Mouse (Mus musculus) erythroblast, embryonic 14.5 days (primary cell): ENCODE data around the gene Ache. TPM values are rescaled to one million over a fixed set of nuclear protein-coding genes. Genes with fewer than 3 reads are reported as not detected.

Experiments used
- H3K27me3 ChIP-seq: 2 replicates; pipeline ENCODE4 v1.6.1; 2012; ENCODE audit warnings: inconsistent platforms; ENCODE audit not compliant: control insufficient read depth
- H3K36me3 ChIP-seq: 2 replicates; pipeline ENCODE4 v1.6.1; 2012; ENCODE audit warnings: mild to moderate bottlenecking, inconsistent platforms; ENCODE audit not compliant: control insufficient read depth
- H3K4me1 ChIP-seq: 2 replicates; pipeline ENCODE4 v1.6.1; 2012; ENCODE audit warnings: inconsistent platforms; ENCODE audit not compliant: control insufficient read depth
- H3K4me3 ChIP-seq: replicated peaks from 2 replicates; pipeline ENCODE3; 2012; ENCODE audit warnings: moderate library complexity, mild to moderate bottlenecking, inconsistent platforms
- H3K9me3 ChIP-seq: 2 replicates; pipeline ENCODE4 v1.6.1; 2012; ENCODE audit warnings: low read length, inconsistent platforms, mixed read lengths; ENCODE audit not compliant: control insufficient read depth
- GATA1 ChIP-seq: IDR thresholded peaks from 2 replicates; pipeline ENCODE4 v1.6.1; 2012; ENCODE audit warnings: low read length, inconsistent platforms, mixed read lengths
- TAL1 ChIP-seq: IDR thresholded peaks from 3 replicates; pipeline ENCODE4 v1.6.1; 2012; ENCODE audit warnings: low read length, inconsistent platforms, mixed read lengths
- polyA plus RNA-seq: library from polyadenylated mRNA; stranded (reverse); fragments of >175 nt; gene quantifications from 2 replicates; pipeline ENCODE4 v1.2.3, GENCODE M21; 2012

The Ache gene
- polyA plus RNA-seq, 1 experiment, result 29.5 TPM

- no peak for TF ChIP-seq TAL1
- TF ChIP-seq GATA1, result no peak
- Histone ChIP-seq H3K27me3 (peaks cover 10% of the 10 kb centered on the region), H3K36me3 (no peaks in the 10 kb centered on the region), H3K4me1 (peaks cover 51% of the 10 kb centered on the region), H3K9me3 (no peaks in the 10 kb centered on the region), H3K4me3 (no peak overlapping the region)
These were observed 31.3 kb downstream of the Ache start for GRCm38 (mm10) chr5:137318570-137318969.

DNA sequence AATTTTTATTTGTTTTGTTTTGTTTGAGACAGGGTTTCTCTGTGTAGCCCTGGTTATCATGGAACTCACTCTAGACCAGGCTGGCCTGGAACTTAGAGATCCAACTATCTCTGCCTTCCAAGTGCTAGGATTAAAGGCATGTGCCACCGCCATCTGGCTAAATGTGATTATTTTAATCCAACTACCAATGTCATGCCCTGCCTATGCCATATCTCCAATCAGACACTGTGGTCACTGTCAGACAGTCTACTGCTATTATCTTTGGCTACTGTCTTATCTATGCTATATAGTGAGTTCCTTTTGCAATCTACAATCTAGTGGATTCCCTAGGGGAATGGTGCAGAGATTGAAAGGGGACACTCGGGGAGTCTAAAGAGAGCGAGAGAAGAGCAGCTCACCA is 33.7 kb downstream of the Ache start:
- Histone ChIP-seq H3K4me3 (no peak overlapping the region), H3K4me1 (peaks cover 27% of the 10 kb centered on the region), H3K9me3 (no peaks in the 10 kb centered on the region), H3K27me3 (no peaks in the 10 kb centered on the region), H3K36me3 (no peaks in the 10 kb centered on the region; the same call in 1 of the 2 replicates)
- no peak for TF ChIP-seq TAL1
- no peak for TF ChIP-seq GATA1

- Histone ChIP-seq H3K27me3 (peaks cover 2% of the 10 kb centered on the region; the same call in 1 of the 2 replicates), H3K4me3 (no peak overlapping the region)
These were observed 43.6 kb downstream of the Ache start for GRCm38 (mm10) chr5:137330910-137331309.

GRCm38 (mm10) chr5:137332857-137333511 is 45.7 kb downstream of the Ache start:
- Histone ChIP-seq H3K4me3 (peak overlapping the region; percentile 66), H3K27me3 (peaks cover 2% of the 10 kb centered on the region; the same call in 1 of the 2 replicates), H3K36me3 (no peaks in the 10 kb centered on the region), H3K4me1 (peaks cover 30% of the 10 kb centered on the region), H3K9me3 (no peaks in the 10 kb centered on the region)
- TF ChIP-seq GATA1 (no peak), TAL1 (no peak)

More at GRCm38 (mm10) chr5:137330910-137331309, 43.6 kb downstream of the Ache start:
- Histone ChIP-seq H3K4me1 (peaks cover 17% of the 10 kb centered on the region), H3K9me3 (no peaks in the 10 kb centered on the region), H3K36me3 (no peaks in the 10 kb centered on the region)
- no peak for TF ChIP-seq GATA1
- TF ChIP-seq TAL1, result no peak

DNA sequence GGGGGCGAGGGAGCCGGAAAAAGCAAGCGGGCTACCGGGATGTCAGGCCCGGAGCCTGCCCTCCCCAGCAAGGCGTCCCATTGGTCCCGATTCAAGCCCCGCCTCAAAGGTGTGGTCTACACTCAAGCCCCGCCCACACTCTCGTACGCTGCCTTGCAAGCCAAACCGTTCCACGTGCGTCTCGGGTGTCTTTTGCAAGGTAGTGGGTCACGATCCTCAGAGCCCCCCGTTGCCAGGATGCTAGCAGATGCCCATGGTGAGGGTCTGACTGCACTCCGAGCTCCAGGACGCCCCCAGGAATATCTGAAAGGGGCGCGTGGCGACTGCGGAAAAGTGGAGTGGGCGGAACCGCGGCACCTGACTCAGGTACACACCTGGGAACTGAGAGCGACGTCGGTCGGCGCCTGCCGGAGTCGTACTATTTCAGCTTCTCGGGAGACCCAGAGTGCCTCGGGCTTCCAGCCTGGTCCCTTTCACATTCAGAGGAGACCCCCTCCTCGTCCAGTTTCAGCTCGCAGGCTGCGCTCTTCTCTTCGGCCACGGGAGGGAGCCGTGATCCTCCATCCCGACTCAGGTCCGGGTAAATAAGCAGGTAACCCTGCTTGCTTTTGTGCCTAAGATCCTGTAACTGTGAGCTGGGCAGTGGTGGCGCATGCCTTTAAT is 46.3 kb downstream of the Ache start, which contains the start of gene Slc12a9:
Gene Slc12a9, minus strand, starts transcription at position 86 of the 663 bp plus-strand sequence.
- H3K9me3 ChIP-seq, result no peaks in the 10 kb centered on the region
- TF ChIP-seq GATA1 (no peak), TAL1 (no peak)
- peaks cover 2% of the 10 kb centered on the region for H3K27me3 ChIP-seq
- peak within 1 kb of the TSS; percentile 66 for H3K4me3 ChIP-seq
- H3K36me3 ChIP-seq, result no peaks in the 10 kb centered on the region
- H3K4me1 ChIP-seq, result peaks cover 36% of the 10 kb centered on the region

DNA sequence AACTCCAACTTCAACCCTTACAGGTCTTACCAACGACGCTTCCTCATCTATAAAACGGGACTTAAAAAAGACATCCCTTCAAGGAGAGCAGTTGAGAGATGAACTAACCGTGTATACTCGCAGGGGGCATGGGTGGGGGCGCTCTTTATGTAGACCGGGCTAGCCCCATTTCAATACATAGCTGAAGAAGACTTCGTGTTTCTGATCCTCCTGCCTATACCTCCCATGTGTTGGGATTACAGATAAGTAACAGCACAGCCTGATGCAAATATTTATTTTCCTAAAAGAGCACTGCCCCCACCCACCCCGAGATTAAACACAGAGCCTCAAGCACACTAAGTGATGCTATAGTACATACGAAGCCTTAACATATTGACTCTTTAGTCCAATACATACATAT is 47.0 kb downstream of the Ache start:
- Histone ChIP-seq H3K9me3 (no peaks in the 10 kb centered on the region), H3K27me3 (peaks cover 9% of the 10 kb centered on the region), H3K4me1 (peaks cover 43% of the 10 kb centered on the region), H3K36me3 (no peaks in the 10 kb centered on the region), H3K4me3 (no peak overlapping the region)
- TF ChIP-seq GATA1 (no peak), TAL1 (no peak)

GRCm38 (mm10) chr5:137335066-137335465 is 47.7 kb downstream of the Ache start:
- no peaks in the 10 kb centered on the region for H3K9me3 ChIP-seq
- H3K4me1 ChIP-seq, result peaks cover 48% of the 10 kb centered on the region

GRCm38 (mm10) chr5:137337190-137337589 is 49.9 kb downstream of the Ache start:
- Histone ChIP-seq H3K9me3 (no peaks in the 10 kb centered on the region), H3K4me3 (no peak overlapping the region), H3K36me3 (no peaks in the 10 kb centered on the region), H3K27me3 (peaks cover 19% of the 10 kb centered on the region), H3K4me1 (peaks cover 49% of the 10 kb centered on the region)
- no peak for TF ChIP-seq TAL1
- no peak for TF ChIP-seq GATA1

More at GRCm38 (mm10) chr5:137335066-137335465, 47.7 kb downstream of the Ache start:
- TF ChIP-seq GATA1, result no peak
- TF ChIP-seq TAL1, result no peak
- H3K4me3 ChIP-seq, result no peak overlapping the region
- H3K27me3 ChIP-seq, result peaks cover 16% of the 10 kb centered on the region
- no peaks in the 10 kb centered on the region for H3K36me3 ChIP-seq

DNA sequence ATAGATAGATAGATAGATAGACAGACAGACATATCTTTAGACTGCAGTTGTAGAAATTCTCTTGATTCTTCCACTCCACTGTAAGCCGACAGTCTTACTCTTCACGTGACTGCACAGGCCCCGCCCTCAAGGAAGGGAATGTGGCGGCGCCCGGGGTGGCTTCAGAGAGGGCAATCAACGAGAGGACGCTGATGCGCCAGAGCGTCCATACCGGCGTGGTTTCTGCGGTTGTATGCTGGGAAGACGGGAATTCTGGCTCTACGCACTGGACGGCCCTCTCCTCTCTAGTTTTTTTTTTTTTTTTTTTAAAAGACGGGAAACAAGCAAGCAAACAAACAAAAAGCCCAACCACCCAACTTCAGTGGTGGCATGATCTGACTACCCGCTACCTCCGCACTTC is 50.9 kb downstream of the Ache start:
- Histone ChIP-seq H3K9me3 (no peaks in the 10 kb centered on the region), H3K4me3 (peak overlapping the region; percentile 59), H3K27me3 (peaks cover 19% of the 10 kb centered on the region), H3K36me3 (no peaks in the 10 kb centered on the region), H3K4me1 (peaks cover 43% of the 10 kb centered on the region)
- TF ChIP-seq GATA1 (no peak), TAL1 (no peak)
